In the genomic region with DNA sequence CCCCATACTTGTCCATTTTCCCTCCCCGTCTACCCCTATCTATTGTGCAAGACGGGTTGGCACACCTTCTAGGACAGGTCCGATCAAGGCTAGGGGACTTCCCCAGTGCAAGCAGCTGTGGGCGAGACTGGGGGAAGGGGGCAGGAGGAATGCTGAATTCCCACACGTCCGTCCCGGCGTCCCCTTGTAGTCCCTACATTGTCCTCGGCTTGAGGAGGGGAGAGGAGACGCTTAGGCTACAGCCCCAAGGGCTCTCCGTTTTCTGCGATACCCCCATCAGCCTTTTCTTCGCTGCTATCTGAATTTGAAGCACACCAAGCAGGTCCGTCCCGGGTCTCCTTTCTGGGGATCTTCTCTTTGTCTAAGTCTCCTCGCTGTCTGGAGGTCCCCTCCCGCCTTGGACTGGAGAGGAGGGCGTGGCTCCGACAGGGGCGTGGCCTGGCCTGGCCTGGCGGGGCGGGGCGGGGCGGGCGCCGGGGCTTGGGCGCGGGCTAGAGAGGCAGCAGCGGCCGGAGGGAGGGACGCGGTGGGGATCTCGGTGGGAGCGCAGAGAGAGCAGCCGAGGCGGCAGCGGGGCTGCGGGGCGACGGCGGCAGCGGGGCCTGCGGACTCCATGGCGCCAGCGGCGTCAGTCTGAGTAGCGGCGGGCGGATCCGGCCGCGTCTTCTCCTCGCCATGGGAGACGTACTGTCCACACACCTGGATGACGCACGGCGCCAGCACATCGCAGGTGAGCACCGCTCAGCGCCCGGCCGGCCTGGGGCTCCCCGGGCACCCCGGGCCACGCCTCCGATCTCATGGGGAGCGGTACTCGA, we compare ENCODE assay signal across 8 mouse cellular contexts. TPM values are rescaled to one million over a fixed set of nuclear protein-coding genes. Genes with fewer than 3 reads are reported as not detected.
A peak's percentile ranks its signal among the peaks of the same experiment; 100 is the strongest.
DNase-seq lines count a peak whose midpoint lies in the region; ATAC-seq and TF ChIP-seq lines count a peak whose summit lies in the region.

Gene Fam129b (plus strand): TSS at position 440 of the 815 bp plus-strand sequence.

- H3K9me3 ChIP-seq in forebrain, embryonic 12.5 days, result no peaks in the 10 kb centered on the region
- H3K9me3 ChIP-seq in heart, postnatal 0 days (replicated peaks; ENCODE audit: control insufficient read depth, low read length), result no peaks in the 10 kb centered on the region
- H3K9me3 ChIP-seq in liver, embryonic 15.5 days (replicated peaks), result no peaks in the 10 kb centered on the region
- no peaks in the 10 kb centered on the region for H3K9me3 ChIP-seq in neural tube, embryonic 11.5 days (ENCODE audit: control insufficient read depth, low read length)
- no peaks in the 10 kb centered on the region for H3K9me3 ChIP-seq in stomach, postnatal 0 days (ENCODE audit: control insufficient read depth, low read length)

- peaks cover 11% of the 10 kb centered on the region; the same call in 1 of the 2 replicates for H3K27me3 ChIP-seq in forebrain, embryonic 12.5 days
- no peaks in the 10 kb centered on the region for H3K27me3 ChIP-seq in heart, postnatal 0 days (ENCODE audit: control insufficient read depth, insufficient read depth, low read length)
- H3K27me3 ChIP-seq in liver, embryonic 15.5 days, result peaks cover 25% of the 10 kb centered on the region
- no peaks in the 10 kb centered on the region for H3K27me3 ChIP-seq in neural tube, embryonic 11.5 days (ENCODE audit: control insufficient read depth, insufficient read depth, low read length)
- no peaks in the 10 kb centered on the region for H3K27me3 ChIP-seq in stomach, postnatal 0 days (ENCODE audit: control insufficient read depth, insufficient read depth, low read length)

- H3K4me3 ChIP-seq in forebrain, embryonic 12.5 days (replicated peaks), result peak within 1 kb of the TSS; percentile 68
- peak within 1 kb of the TSS; percentile 74 for H3K4me3 ChIP-seq in heart, postnatal 0 days (ENCODE audit: low read depth, low read length)
- H3K4me3 ChIP-seq in liver, embryonic 15.5 days (replicated peaks), result peak within 1 kb of the TSS; percentile 67
- H3K4me3 ChIP-seq in neural tube, embryonic 11.5 days (ENCODE audit: low read depth, low read length), result peak within 1 kb of the TSS; percentile 85
- H3K4me3 ChIP-seq in stomach, postnatal 0 days (ENCODE audit: low read depth, low read length), result peak within 1 kb of the TSS; percentile 88

- H3K9ac ChIP-seq in forebrain, embryonic 12.5 days, result peak within 1 kb of the TSS; percentile 90
- peak within 1 kb of the TSS; percentile 85 for H3K9ac ChIP-seq in heart, postnatal 0 days (replicated peaks; ENCODE audit: low read depth, low read length)
- peak within 1 kb of the TSS; percentile 61 for H3K9ac ChIP-seq in liver, embryonic 15.5 days
- peak within 1 kb of the TSS; percentile 98 for H3K9ac ChIP-seq in neural tube, embryonic 11.5 days (ENCODE audit: low read length)
- H3K9ac ChIP-seq in stomach, postnatal 0 days (ENCODE audit: low read length), result peak within 1 kb of the TSS; percentile 88

- peak within 1 kb of the TSS; percentile 94 for H3K4me2 ChIP-seq in forebrain, embryonic 12.5 days
- H3K4me2 ChIP-seq in heart, postnatal 0 days (ENCODE audit: low read depth, low read length), result peak within 1 kb of the TSS; percentile 92
- peak within 1 kb of the TSS; percentile 91 for H3K4me2 ChIP-seq in liver, embryonic 15.5 days
- H3K4me2 ChIP-seq in neural tube, embryonic 11.5 days (ENCODE audit: low read depth), result peak within 1 kb of the TSS; percentile 89
- H3K4me2 ChIP-seq in stomach, postnatal 0 days (replicated peaks; ENCODE audit: low read depth), result peak within 1 kb of the TSS; percentile 89

- peak within 1 kb of the TSS; percentile 86 for H3K27ac ChIP-seq in forebrain, embryonic 12.5 days
- H3K27ac ChIP-seq in heart, postnatal 0 days (ENCODE audit: low read depth), result peak within 1 kb of the TSS; percentile 93
- peak within 1 kb of the TSS; percentile 0; the same call in 1 of the 2 replicates for H3K27ac ChIP-seq in liver, embryonic 15.5 days (replicated peaks)
- peak within 1 kb of the TSS; percentile 89 for H3K27ac ChIP-seq in neural tube, embryonic 11.5 days (ENCODE audit: low read depth, low read length)
- H3K27ac ChIP-seq in stomach, postnatal 0 days (replicated peaks), result peak within 1 kb of the TSS; percentile 93

- under 1% methylated on average over 54 of the region's 68 CpGs for WGBS in forebrain, embryonic 12.5 days
- under 1% methylated on average over 67 of the region's 68 CpGs for WGBS in heart, postnatal 0 days
- WGBS in liver, embryonic 15.5 days (ENCODE audit: insufficient replicate concordance), result under 1% methylated on average over 68 of the region's 68 CpGs
- under 1% methylated on average over 60 of the region's 68 CpGs for WGBS in neural tube, embryonic 11.5 days
- 1% methylated on average over 44 of the region's 68 CpGs for WGBS in stomach, postnatal 0 days

- 0 out of 2 replicates have a peak, but pooled peaks have one; percentile 17 for TF ChIP-seq EP300 in heart, postnatal 0 days (IDR thresholded peaks at IDR 0.05; ENCODE audit: low read depth)
- no peak for TF ChIP-seq EP300 in stomach, postnatal 0 days (optimal IDR thresholded peaks at IDR 0.05)

- H3K36me3 ChIP-seq in forebrain, embryonic 12.5 days (replicated peaks), result no peaks in the 10 kb centered on the region
- no peaks in the 10 kb centered on the region; the same call in 1 of the 2 replicates for H3K36me3 ChIP-seq in heart, postnatal 0 days (replicated peaks; ENCODE audit: control insufficient read depth, insufficient read depth, low read length)
- H3K36me3 ChIP-seq in liver, embryonic 15.5 days (replicated peaks), result no peaks in the 10 kb centered on the region
- H3K36me3 ChIP-seq in neural tube, embryonic 11.5 days (ENCODE audit: control insufficient read depth, insufficient read depth, low read length), result no peaks in the 10 kb centered on the region
- no peaks in the 10 kb centered on the region for H3K36me3 ChIP-seq in stomach, postnatal 0 days (ENCODE audit: control insufficient read depth, insufficient read depth, low read length)

- no peak for TF ChIP-seq CTCF in heart, postnatal 0 days (IDR thresholded peaks at IDR 0.05; ENCODE audit: low read depth)
- TF ChIP-seq CTCF in stomach, postnatal 0 days (IDR thresholded peaks at IDR 0.05; ENCODE audit: low read depth), result peak; percentile 3; the same call in 1 of the 2 replicates

- peak; percentile 69 for ATAC-seq in cerebellum, adult (ENCODE audit: insufficient number of reproducible peaks, low FRiP score, low TSS enrichment)
- peak; percentile 91 for ATAC-seq in forebrain, embryonic 12.5 days (ENCODE audit: low FRiP score)
- ATAC-seq in heart, postnatal 0 days (ENCODE audit: insufficient read depth, low read depth), result peak; percentile 90
- peak; percentile 79 for ATAC-seq in liver, embryonic 15.5 days (ENCODE audit: insufficient read depth)
- ATAC-seq in neural tube, embryonic 11.5 days (ENCODE audit: insufficient read depth, low FRiP score, low TSS enrichment), result peak; percentile 91
- peak; percentile 82 for ATAC-seq in stomach, postnatal 0 days (ENCODE audit: low FRiP score, low TSS enrichment)

- H3K4me1 ChIP-seq in forebrain, embryonic 12.5 days, result peaks cover 58% of the 10 kb centered on the region
- H3K4me1 ChIP-seq in heart, postnatal 0 days (ENCODE audit: control insufficient read depth, insufficient read depth), result peaks cover 41% of the 10 kb centered on the region
- H3K4me1 ChIP-seq in liver, embryonic 15.5 days (replicated peaks), result peaks cover 67% of the 10 kb centered on the region
- H3K4me1 ChIP-seq in neural tube, embryonic 11.5 days (ENCODE audit: control insufficient read depth, insufficient read depth, low read length), result peaks cover 27% of the 10 kb centered on the region
- peaks cover 15% of the 10 kb centered on the region for H3K4me1 ChIP-seq in stomach, postnatal 0 days (replicated peaks; ENCODE audit: control insufficient read depth, insufficient read depth)

- DNase-seq in ES-CJ7 (ENCODE audit: low read depth, low spot score), result peak; percentile 83
- peak; percentile 89 for DNase-seq in heart, postnatal 0 days (ENCODE audit: low spot score)
- peak; percentile 91 to 93 for DNase-seq in kidney, postnatal 25 days
- DNase-seq in neural tube, embryonic 11.5 days (ENCODE audit: low spot score), result peak; percentile 93
- peak; percentile 94 for DNase-seq in stomach, postnatal 0 days (ENCODE audit: low spot score)

RNA-seq across cellular contexts. Expression of gene Fam129b, which starts in this region (rescaled TPM):
- 24.6 and 27.3 TPM in 2 replicates for polyA plus RNA-seq in forebrain, embryonic 12.5 days (2016; fragmentation: Nextera tagmentation; extraction: Ambion mirVana)
- total RNA-seq in heart, postnatal 0 days (2014; rRNA removed; ENCODE audit: low replicate concordance), result 59.6 and 60.1 TPM in 2 replicates
- 25.2 and 25.3 TPM in 2 replicates for polyA plus RNA-seq in heart, postnatal 0 days (2015; fragmentation: Nextera tagmentation; extraction: Ambion mirVana)
- polyA plus RNA-seq in liver, embryonic 15.5 days (2015; fragmentation: Nextera tagmentation; extraction: Ambion mirVana), result 8.5 and 11.6 TPM in 2 replicates
- polyA plus RNA-seq in neural tube, embryonic 11.5 days (2014; fragmentation: Nextera tagmentation; extraction: Ambion mirVana), result 17.0 and 17.2 TPM in 2 replicates
- polyA plus RNA-seq in stomach, postnatal 0 days (2015; fragmentation: Nextera tagmentation; extraction: Ambion mirVana), result 90.7 and 101 TPM in 2 replicates

Comparison
In these comparisons a context has a peak if more than half of its experiments do, and no peak if none do; other contexts are left out.
1. Peak in every context shown above with its lines: DNase-seq, ATAC-seq, H3K4me3 ChIP-seq and H3K27ac ChIP-seq.
2. H3K27ac ChIP-seq: peak in every context shown above with its lines; median percentile 93 in heart, postnatal 0 days; 93 in stomach, postnatal 0 days; 89 in neural tube, embryonic 11.5 days; 86 in forebrain, embryonic 12.5 days; 0 in liver, embryonic 15.5 days.